Mouse (Mus musculus) lung, postnatal 0 days (tissue): ENCODE data around the gene Hsh2d.

Source experiments
- CTCF ChIP-seq: IDR thresholded peaks from 2 replicates; pipeline ENCODE4 v1.5.1; 2016; ENCODE audit warnings: antibody characterized with exemption, mild to moderate bottlenecking
- EP300 ChIP-seq: IDR thresholded peaks from 2 replicates; pipeline ENCODE4 v1.6.1; 2016; ENCODE audit warnings: antibody characterized with exemption, mild to moderate bottlenecking, control low read depth

GRCm38 (mm10) chr8:72222656-72223055, 33.2 kb downstream of the Hsh2d start:
- TF ChIP-seq CTCF, result no peak
- TF ChIP-seq EP300, result no peak
